Mouse (Mus musculus) E14TG2a.4 (cell line): ENCODE measurements around the gene Ctnnd2.

Experiments
- CTCF ChIP-seq: conservative IDR thresholded peaks from 2 replicates; pipeline ENCODE4 v1.5.1; 2014; ENCODE audit warnings: low read length
- NANOG ChIP-seq: IDR thresholded peaks from 2 replicates; pipeline ENCODE4 v1.6.1; 2014; ENCODE audit warnings: borderline replicate concordance, low read length, mixed read lengths
- POU5F1 ChIP-seq: IDR thresholded peaks from 2 replicates; pipeline ENCODE4 v1.6.1; 2014; ENCODE audit warnings: low read length, borderline replicate concordance

DNA sequence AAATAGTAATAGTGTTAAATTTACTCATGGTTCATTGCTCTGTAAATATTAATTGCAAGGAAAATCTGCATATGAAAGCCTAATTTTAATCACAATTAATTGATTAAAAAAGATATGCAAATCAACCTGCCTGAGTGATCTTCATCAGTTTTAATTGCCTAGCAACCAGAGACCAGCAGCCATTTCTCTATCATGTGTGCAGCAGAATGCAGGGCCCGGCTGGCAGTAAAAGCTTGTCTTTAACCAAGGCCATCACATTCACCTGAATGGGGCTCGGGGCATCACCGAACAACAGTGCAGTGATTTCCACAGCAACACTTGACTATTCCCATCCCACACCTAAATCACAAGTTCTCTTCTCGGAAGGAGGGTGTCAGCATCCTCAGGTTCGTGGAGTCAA lies 553.7 kb downstream of the Ctnnd2 start:
- TF ChIP-seq CTCF, result no peak
- TF ChIP-seq POU5F1, result no peak
- TF ChIP-seq NANOG, result no peak
